Mouse (Mus musculus): ENCODE results near the gene Tex14. TPM values are rescaled to one million over a fixed set of nuclear protein-coding genes. Genes with fewer than 3 reads are reported as not detected.
A peak's percentile ranks its signal among the peaks of the same experiment; 100 is the strongest.

Gene Tex14
- 0.52 and 0.62 TPM in 2 replicates for polyA plus RNA-seq (2015; fragmentation: Nextera tagmentation; extraction: Ambion mirVana)

DNA sequence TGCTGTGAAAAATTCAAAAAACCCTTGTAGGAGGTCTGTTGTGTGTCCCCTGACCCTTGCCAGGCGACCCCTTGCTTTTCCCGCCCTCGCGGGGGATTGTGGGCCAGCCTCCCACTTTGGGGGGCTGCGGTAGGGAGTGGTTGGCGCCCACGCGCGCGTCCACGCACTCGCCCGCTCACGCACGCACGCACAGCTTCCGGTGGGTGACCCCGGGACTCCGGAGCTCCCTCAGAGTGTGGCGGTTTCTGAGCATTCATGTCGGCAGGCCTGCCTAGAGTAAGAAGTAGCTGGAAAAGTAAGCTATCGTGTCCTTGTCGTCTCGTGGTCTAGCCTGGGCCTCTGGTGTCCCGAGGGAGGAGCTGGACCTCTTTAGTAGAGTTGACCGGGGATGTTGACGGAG, at the start of gene Tex14, which contains the start of gene Rad51c:
Gene Tex14, plus strand, starts transcription at position 190 of the 400 bp plus-strand sequence.
Gene Rad51c, minus strand, starts transcription at position 79 of the 400 bp plus-strand sequence.
- 0 out of 2 replicates have a peak, but pooled peaks cover 2% of the 10 kb centered on the region for H3K36me3 ChIP-seq (ENCODE audit: control insufficient read depth, insufficient read depth, low read length)
- peaks cover 5% of the 10 kb centered on the region; the same call in 1 of the 2 replicates for H3K4me1 ChIP-seq (replicated peaks; ENCODE audit: control insufficient read depth, insufficient read depth, low read length)
- peak within 1 kb of the TSS; percentile 75 for H3K4me2 ChIP-seq (ENCODE audit: low read depth, low read length)
- H3K4me3 ChIP-seq (ENCODE audit: low read length): peak within 1 kb of the TSS; percentile 60
- no peaks in the 10 kb centered on the region for H3K27me3 ChIP-seq (ENCODE audit: control insufficient read depth, insufficient read depth, low read depth, low read length)
- peak; percentile 48 for ATAC-seq (ENCODE audit: low read depth)
- H3K9me3 ChIP-seq (ENCODE audit: control insufficient read depth, low read length): no peaks in the 10 kb centered on the region
- H3K27ac ChIP-seq (ENCODE audit: low read length): peak within 1 kb of the TSS; percentile 96
- WGBS: 70% methylated on average over 27 of the region's 27 CpGs
- H3K9ac ChIP-seq (ENCODE audit: low read length): peak within 1 kb of the TSS; percentile 85

DNA sequence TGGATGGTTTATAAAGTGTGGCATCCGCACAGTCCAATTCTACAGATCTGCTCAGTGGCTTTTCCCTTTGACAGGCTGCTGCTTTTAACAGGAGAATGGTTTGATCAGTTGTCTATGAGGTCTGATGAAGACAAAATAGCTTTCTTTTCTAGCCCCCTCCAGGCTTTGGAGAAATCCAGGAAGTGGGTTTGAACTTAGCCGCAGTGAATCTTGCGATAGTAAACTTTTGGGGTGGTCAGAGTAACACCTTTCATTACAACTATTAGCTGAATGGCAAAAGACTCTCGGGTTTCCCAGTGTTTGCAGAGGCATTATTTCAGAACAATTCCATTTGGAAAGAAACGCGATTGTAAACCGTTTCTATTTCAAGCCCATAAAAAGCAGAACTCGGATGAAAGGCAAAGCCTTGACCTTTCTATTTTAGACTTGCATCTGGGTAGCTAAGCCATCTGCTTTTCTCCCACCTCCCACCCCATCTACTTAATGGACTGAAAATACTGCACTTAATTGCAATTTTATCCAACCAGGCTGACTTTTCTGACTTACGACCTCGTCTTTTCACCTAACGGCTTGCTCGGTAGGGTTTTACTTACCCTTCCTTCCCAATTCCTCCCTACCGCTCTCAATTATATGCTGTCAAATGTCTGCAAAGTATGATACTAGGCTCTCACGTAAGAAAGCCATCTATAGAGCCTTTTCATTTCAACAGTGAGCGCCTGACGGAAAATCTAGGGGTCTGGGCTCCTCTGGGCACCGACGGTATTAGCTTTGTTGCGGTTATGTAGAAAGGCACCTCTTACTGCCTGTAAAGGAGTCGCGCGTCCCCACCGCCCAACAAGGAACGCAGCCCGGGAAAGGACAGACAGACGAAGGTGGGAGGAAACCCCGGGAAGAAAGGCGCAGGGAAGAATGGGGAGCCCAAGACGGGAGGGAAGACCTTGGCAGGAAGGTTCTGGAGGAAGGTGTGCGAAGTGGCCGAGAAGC, 47.3 kb upstream of the Tex14 start:
- Histone ChIP-seq H3K9me3 (ENCODE audit: control insufficient read depth, low read length) (no peaks in the 10 kb centered on the region), H3K4me1 (replicated peaks; ENCODE audit: control insufficient read depth, insufficient read depth, low read length) (peaks cover 10% of the 10 kb centered on the region; the same call in 1 of the 2 replicates), H3K27me3 (ENCODE audit: control insufficient read depth, insufficient read depth, low read depth, low read length) (peaks cover 28% of the 10 kb centered on the region), H3K4me3 (ENCODE audit: low read length) (peak overlapping the region; percentile 75), H3K4me2 (ENCODE audit: low read depth, low read length) (peak overlapping the region; percentile 99), H3K36me3 (ENCODE audit: control insufficient read depth, insufficient read depth, low read length) (no peaks in the 10 kb centered on the region), H3K27ac (ENCODE audit: low read length) (no peak overlapping the region), H3K9ac (ENCODE audit: low read length) (peak overlapping the region; percentile 57)
- no peak for ATAC-seq (ENCODE audit: low read depth)
- 7% methylated on average over 31 of the region's 31 CpGs for WGBS

GRCm38 (mm10) chr11:87358331-87359261, 46.3 kb upstream of the Tex14 start, which contains the start of gene Ppm1e:
Ppm1e (minus strand) TSS chr11:87359023.
- peak within 1 kb of the TSS; percentile 99 for H3K4me2 ChIP-seq (ENCODE audit: low read depth, low read length)
- peak within 1 kb of the TSS; percentile 57 for H3K9ac ChIP-seq (ENCODE audit: low read length)
- no peaks in the 10 kb centered on the region for H3K36me3 ChIP-seq (ENCODE audit: control insufficient read depth, insufficient read depth, low read length)
- under 1% methylated on average over 93 of the region's 104 CpGs for WGBS
- H3K9me3 ChIP-seq (ENCODE audit: control insufficient read depth, low read length): no peaks in the 10 kb centered on the region
- no peak within 1 kb of the TSS for H3K27ac ChIP-seq (ENCODE audit: low read length)
- ATAC-seq (ENCODE audit: low read depth): peak; percentile 96
- H3K4me1 ChIP-seq (replicated peaks; ENCODE audit: control insufficient read depth, insufficient read depth, low read length): peaks cover 10% of the 10 kb centered on the region; the same call in 1 of the 2 replicates
- peak within 1 kb of the TSS; percentile 75 for H3K4me3 ChIP-seq (ENCODE audit: low read length)
- H3K27me3 ChIP-seq (ENCODE audit: control insufficient read depth, insufficient read depth, low read depth, low read length): peaks cover 28% of the 10 kb centered on the region

DNA sequence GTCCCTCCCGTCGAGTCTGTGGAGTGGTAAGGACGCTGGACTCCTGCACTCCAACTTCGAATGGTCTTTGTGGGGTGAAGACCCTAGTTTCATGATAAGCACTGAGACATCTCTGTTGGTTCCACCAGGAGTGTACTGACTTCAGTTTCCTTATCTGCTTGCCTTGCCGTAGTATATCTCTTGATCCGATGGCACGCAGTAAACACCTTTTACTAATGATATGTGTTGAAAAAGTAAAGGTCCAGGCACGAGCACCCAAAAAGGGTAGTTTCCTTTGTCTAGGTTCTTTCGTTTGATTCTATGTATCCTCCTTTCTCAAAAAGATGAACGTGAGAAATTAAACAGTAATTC, 45.6 kb upstream of the Tex14 start:
- Histone ChIP-seq H3K9ac (ENCODE audit: low read length) (peak overlapping the region; percentile 57), H3K27me3 (ENCODE audit: control insufficient read depth, insufficient read depth, low read depth, low read length) (peaks cover 28% of the 10 kb centered on the region), H3K4me3 (ENCODE audit: low read length) (peak overlapping the region; percentile 75), H3K36me3 (ENCODE audit: control insufficient read depth, insufficient read depth, low read length) (no peaks in the 10 kb centered on the region), H3K9me3 (ENCODE audit: control insufficient read depth, low read length) (no peaks in the 10 kb centered on the region), H3K4me2 (ENCODE audit: low read depth, low read length) (peak overlapping the region; percentile 99), H3K27ac (ENCODE audit: low read length) (no peak overlapping the region), H3K4me1 (replicated peaks; ENCODE audit: control insufficient read depth, insufficient read depth, low read length) (peaks cover 10% of the 10 kb centered on the region; the same call in 1 of the 2 replicates)
- WGBS: 12% methylated on average over 10 of the region's 10 CpGs
- ATAC-seq (ENCODE audit: low read depth): no peak

DNA sequence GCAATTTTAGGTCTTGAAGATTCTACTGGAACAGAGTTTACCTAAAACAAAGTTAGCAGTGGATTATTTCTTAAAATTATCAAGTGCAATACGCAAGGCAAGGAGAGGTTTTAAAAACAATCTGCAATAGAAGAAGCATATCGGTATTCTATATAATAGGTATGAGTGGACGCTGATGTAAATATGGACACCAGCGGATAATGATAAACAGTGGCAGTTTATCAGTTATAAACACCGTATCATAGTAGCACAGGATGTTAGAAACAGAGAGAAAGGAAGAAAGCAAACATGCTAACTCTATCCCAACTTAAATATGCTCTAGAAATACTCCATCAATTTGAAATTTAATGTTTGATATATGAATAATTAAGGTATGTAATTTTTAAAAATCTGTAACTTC, 39.7 kb upstream of the Tex14 start:
- Histone ChIP-seq H3K4me1 (replicated peaks; ENCODE audit: control insufficient read depth, insufficient read depth, low read length) (no peaks in the 10 kb centered on the region), H3K4me3 (ENCODE audit: low read length) (no peak overlapping the region), H3K36me3 (ENCODE audit: control insufficient read depth, insufficient read depth, low read length) (no peaks in the 10 kb centered on the region), H3K27me3 (ENCODE audit: control insufficient read depth, insufficient read depth, low read depth, low read length) (peaks cover 2% of the 10 kb centered on the region; the same call in 1 of the 2 replicates), H3K9me3 (ENCODE audit: control insufficient read depth, low read length) (no peaks in the 10 kb centered on the region), H3K27ac (ENCODE audit: low read length) (no peak overlapping the region), H3K4me2 (ENCODE audit: low read depth, low read length) (no peak overlapping the region), H3K9ac (ENCODE audit: low read length) (no peak overlapping the region)
- ATAC-seq (ENCODE audit: low read depth): no peak
- 78% methylated on average over 5 of the region's 5 CpGs for WGBS

DNA sequence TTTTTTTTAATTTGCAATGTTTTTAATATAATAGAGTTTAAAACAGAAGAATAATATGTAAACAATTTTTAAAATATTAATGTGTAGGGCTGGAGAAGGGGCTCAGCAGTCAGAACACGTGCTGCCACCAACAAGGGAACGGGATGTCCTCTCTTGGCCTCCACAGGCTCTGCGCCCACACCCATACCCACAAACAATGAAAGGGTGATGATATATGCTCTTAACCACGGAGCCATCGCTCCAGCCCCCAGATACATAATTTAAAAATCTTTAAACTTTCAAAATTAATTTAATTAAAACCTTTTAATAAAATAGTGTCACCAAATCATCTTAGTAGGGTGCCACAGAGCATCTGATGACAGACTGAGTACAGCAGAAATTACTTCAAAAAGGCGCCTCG, 37.8 kb upstream of the Tex14 start:
- ATAC-seq (ENCODE audit: low read depth): no peak
- Histone ChIP-seq H3K9me3 (ENCODE audit: control insufficient read depth, low read length) (no peaks in the 10 kb centered on the region), H3K4me1 (replicated peaks; ENCODE audit: control insufficient read depth, insufficient read depth, low read length) (no peaks in the 10 kb centered on the region), H3K9ac (ENCODE audit: low read length) (no peak overlapping the region), H3K36me3 (ENCODE audit: control insufficient read depth, insufficient read depth, low read length) (no peaks in the 10 kb centered on the region), H3K4me3 (ENCODE audit: low read length) (no peak overlapping the region), H3K27me3 (ENCODE audit: control insufficient read depth, insufficient read depth, low read depth, low read length) (no peaks in the 10 kb centered on the region), H3K4me2 (ENCODE audit: low read depth, low read length) (no peak overlapping the region), H3K27ac (ENCODE audit: low read length) (no peak overlapping the region)
- WGBS: 79% methylated on average over 7 of the region's 7 CpGs

DNA sequence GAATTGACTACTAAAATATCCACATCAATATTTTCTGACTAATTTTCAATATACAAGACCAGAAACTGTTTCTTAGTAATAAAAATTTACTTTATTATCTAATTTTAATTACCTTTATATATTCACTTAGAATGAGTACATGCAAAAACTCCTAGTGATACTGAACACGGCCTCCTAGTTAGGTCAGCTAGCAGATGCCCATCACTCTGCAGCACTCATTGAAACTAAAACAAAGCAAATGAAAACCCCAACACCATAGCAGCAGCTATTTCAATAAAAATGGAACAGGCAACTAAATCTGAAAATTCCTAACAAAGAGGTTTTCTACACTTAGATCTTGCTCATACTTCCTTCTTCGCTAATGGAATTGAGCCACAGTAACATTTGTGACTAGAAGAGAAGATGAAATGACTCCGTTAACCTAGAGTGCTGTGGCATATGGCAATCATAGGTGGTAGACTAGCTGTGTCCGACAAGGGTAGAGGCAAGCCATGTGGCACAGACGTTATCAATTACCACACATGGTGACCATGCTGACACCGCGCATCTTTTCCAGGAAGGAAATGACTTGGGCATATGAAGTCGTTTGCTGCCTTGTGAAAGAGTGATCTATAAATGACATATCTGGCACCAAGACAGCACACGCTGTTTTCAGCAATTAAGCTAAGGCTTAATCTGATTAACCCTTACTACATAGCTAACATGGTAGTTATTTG, 36.8 kb upstream of the Tex14 start:
- Histone ChIP-seq H3K9ac (ENCODE audit: low read length) (no peak overlapping the region), H3K4me1 (replicated peaks; ENCODE audit: control insufficient read depth, insufficient read depth, low read length) (no peaks in the 10 kb centered on the region), H3K9me3 (ENCODE audit: control insufficient read depth, low read length) (no peaks in the 10 kb centered on the region), H3K4me2 (ENCODE audit: low read depth, low read length) (no peak overlapping the region), H3K27me3 (ENCODE audit: control insufficient read depth, insufficient read depth, low read depth, low read length) (no peaks in the 10 kb centered on the region), H3K27ac (ENCODE audit: low read length) (no peak overlapping the region), H3K36me3 (ENCODE audit: control insufficient read depth, insufficient read depth, low read length) (no peaks in the 10 kb centered on the region), H3K4me3 (ENCODE audit: low read length) (no peak overlapping the region)
- 64% methylated on average over 9 of the region's 9 CpGs for WGBS
- ATAC-seq (ENCODE audit: low read depth): no peak

DNA sequence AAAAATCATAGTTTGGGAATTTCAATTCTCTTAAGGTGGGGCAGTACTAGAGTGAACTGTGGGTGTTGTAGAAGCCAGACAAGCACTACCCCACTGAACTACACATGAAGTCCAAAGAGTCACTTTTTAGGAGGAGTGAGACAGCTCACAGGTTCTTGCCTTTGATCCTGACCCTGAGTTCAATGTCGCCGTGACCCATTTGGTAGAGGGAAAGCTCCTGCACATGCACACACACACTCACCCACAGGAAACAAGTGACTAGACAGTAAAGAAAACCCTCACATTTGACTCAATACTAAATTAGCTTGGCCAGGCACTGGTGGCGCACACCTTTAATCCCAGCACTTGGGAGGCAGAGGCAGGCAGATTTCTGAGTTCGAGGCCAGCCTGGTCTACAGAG, 20.3 kb upstream of the Tex14 start:
- ATAC-seq (ENCODE audit: low read depth): no peak
- WGBS: 96% methylated on average over 4 of the region's 4 CpGs

More for the DNA sequence above, 20.3 kb upstream of the Tex14 start:
- no peak overlapping the region for H3K4me3 ChIP-seq (ENCODE audit: low read length)
- no peak overlapping the region for H3K9ac ChIP-seq (ENCODE audit: low read length)
- H3K4me2 ChIP-seq (ENCODE audit: low read depth, low read length): no peak overlapping the region
- H3K9me3 ChIP-seq (ENCODE audit: control insufficient read depth, low read length): no peaks in the 10 kb centered on the region
- H3K4me1 ChIP-seq (replicated peaks; ENCODE audit: control insufficient read depth, insufficient read depth, low read length): no peaks in the 10 kb centered on the region
- no peaks in the 10 kb centered on the region for H3K27me3 ChIP-seq (ENCODE audit: control insufficient read depth, insufficient read depth, low read depth, low read length)
- no peak overlapping the region for H3K27ac ChIP-seq (ENCODE audit: low read length)
- H3K36me3 ChIP-seq (ENCODE audit: control insufficient read depth, insufficient read depth, low read length): no peaks in the 10 kb centered on the region
